Mouse (Mus musculus): ENCODE data around the gene Rab26.

GRCm38 (mm10) chr17:24550416-24551049, 16.5 kb upstream of the Rab26 start:
- TF ChIP-seq POLR2A (IDR thresholded peaks at IDR 0.05; ENCODE audit: control insufficient read depth, low read depth, low read length) (no peak), CTCF (IDR thresholded peaks at IDR 0.05; ENCODE audit: control insufficient read depth, insufficient read depth, insufficient replicate concordance, low read depth, low read length) (no peak)

Measured in testis, adult 2 months (tissue).